Mouse (Mus musculus): ENCODE data around the gene Nop56. TPM values are rescaled to one million over a fixed set of nuclear protein-coding genes. Genes with fewer than 3 reads are reported as not detected.

The Nop56 gene
- polyA plus RNA-seq, 1 experiment from 2014 or later, result 104 TPM

- peaks cover 25% of the 10 kb centered on the region for H3K36me3 ChIP-seq (ENCODE audit: control insufficient read depth, insufficient read depth, low read length)
- WGBS, result 40% methylated on average over 8 of the region's 8 CpGs
- H3K9ac ChIP-seq (ENCODE audit: low read length), result no peak overlapping the region
- H3K27me3 ChIP-seq (ENCODE audit: control insufficient read depth, insufficient read depth, low read length), result no peaks in the 10 kb centered on the region
- no peak overlapping the region for H3K4me3 ChIP-seq (ENCODE audit: low read depth, low read length)
- no peak overlapping the region for H3K4me2 ChIP-seq (replicated peaks; ENCODE audit: low read depth)
- TF ChIP-seq EP300 (optimal IDR thresholded peaks at IDR 0.05) (no peak), CTCF (IDR thresholded peaks at IDR 0.05; ENCODE audit: low read depth) (no peak)
- no peak overlapping the region for H3K27ac ChIP-seq (replicated peaks)
- no peaks in the 10 kb centered on the region for H3K9me3 ChIP-seq (ENCODE audit: control insufficient read depth, low read length)
- ATAC-seq (ENCODE audit: low FRiP score, low TSS enrichment) (no peak), DNase-seq (ENCODE audit: low spot score) (no peak)
- H3K4me1 ChIP-seq (replicated peaks; ENCODE audit: control insufficient read depth, insufficient read depth), result peaks cover 9% of the 10 kb centered on the region; the same call in 1 of the 2 replicates
These were observed 5.4 kb downstream of the Nop56 start for GRCm38 (mm10) chr2:130279600-130280091.

- peaks cover 25% of the 10 kb centered on the region for H3K36me3 ChIP-seq (ENCODE audit: control insufficient read depth, insufficient read depth, low read length)
- H3K9ac ChIP-seq (ENCODE audit: low read length), result no peak overlapping the region
- no peak for TF ChIP-seq EP300 (optimal IDR thresholded peaks at IDR 0.05)
- no peak for TF ChIP-seq CTCF (IDR thresholded peaks at IDR 0.05; ENCODE audit: low read depth)
- H3K27ac ChIP-seq (replicated peaks), result no peak overlapping the region
- ATAC-seq (ENCODE audit: low FRiP score, low TSS enrichment), result no peak
- DNase-seq (ENCODE audit: low spot score), result no peak
- 58% methylated on average over 7 of the region's 7 CpGs for WGBS
- H3K9me3 ChIP-seq (ENCODE audit: control insufficient read depth, low read length), result no peaks in the 10 kb centered on the region
- H3K4me1 ChIP-seq (replicated peaks; ENCODE audit: control insufficient read depth, insufficient read depth), result peaks cover 8% of the 10 kb centered on the region; the same call in 1 of the 2 replicates
- H3K4me2 ChIP-seq (replicated peaks; ENCODE audit: low read depth), result no peak overlapping the region
- H3K4me3 ChIP-seq (ENCODE audit: low read depth, low read length), result no peak overlapping the region
- H3K27me3 ChIP-seq (ENCODE audit: control insufficient read depth, insufficient read depth, low read length), result no peaks in the 10 kb centered on the region
These were observed 6.0 kb downstream of the Nop56 start for GRCm38 (mm10) chr2:130280224-130280623.

GRCm38 (mm10) chr2:130280818-130281217 lies 6.6 kb downstream of the Nop56 start:
- H3K4me2 ChIP-seq (replicated peaks; ENCODE audit: low read depth), result no peak overlapping the region
- H3K27me3 ChIP-seq (ENCODE audit: control insufficient read depth, insufficient read depth, low read length), result no peaks in the 10 kb centered on the region
- TF ChIP-seq EP300 (optimal IDR thresholded peaks at IDR 0.05) (no peak), CTCF (IDR thresholded peaks at IDR 0.05; ENCODE audit: low read depth) (no peak)
- peaks cover 5% of the 10 kb centered on the region; the same call in 1 of the 2 replicates for H3K4me1 ChIP-seq (replicated peaks; ENCODE audit: control insufficient read depth, insufficient read depth)
- no peak overlapping the region for H3K4me3 ChIP-seq (ENCODE audit: low read depth, low read length)
- no peak overlapping the region for H3K9ac ChIP-seq (ENCODE audit: low read length)
- H3K27ac ChIP-seq (replicated peaks), result no peak overlapping the region
- H3K9me3 ChIP-seq (ENCODE audit: control insufficient read depth, low read length), result no peaks in the 10 kb centered on the region
- WGBS, result 66% methylated on average over 4 of the region's 4 CpGs
- H3K36me3 ChIP-seq (ENCODE audit: control insufficient read depth, insufficient read depth, low read length), result peaks cover 25% of the 10 kb centered on the region
- ATAC-seq (ENCODE audit: low FRiP score, low TSS enrichment), result no peak
- no peak for DNase-seq (ENCODE audit: low spot score)

DNA sequence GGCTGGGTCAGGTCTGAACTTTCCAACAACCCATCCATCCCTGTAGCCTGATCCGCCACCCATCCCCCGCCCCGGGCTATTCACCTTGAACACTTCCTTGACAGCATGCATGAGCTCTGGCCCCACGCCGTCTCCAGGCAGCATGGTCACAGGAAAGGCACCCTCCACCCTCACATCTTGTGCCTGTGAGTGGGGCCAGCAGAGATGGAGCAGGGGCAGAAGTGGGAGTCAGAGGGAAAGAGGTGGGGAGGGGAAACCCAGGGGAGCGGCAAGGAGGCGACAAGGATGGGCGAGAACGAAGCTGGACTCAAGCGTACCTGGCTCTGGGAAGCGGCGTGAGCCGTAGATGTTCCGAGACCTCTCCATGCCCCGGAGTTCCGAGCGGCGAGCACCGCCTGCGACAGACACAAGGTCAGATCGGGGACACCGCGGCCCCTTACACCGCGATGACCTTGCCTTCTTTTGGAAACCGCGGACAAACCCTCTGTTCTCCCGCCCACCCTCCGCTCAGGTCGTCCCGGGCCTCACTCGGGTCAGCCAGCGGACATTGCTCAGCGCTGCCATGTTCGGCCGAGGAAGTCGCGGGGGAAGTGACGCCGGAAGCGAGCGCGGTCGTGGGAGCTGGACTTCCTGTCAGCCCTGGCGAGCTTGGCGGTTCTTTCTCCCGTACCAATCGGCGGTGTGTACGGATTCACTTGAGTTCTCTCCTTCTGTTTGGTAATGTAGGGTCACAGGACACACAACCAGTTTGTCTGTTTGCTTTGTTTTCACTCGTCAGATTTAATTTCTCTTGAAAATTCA lies 9.8 kb downstream of the Nop56 start, which contains the start of gene Idh3b:
TSS of gene Idh3b (minus strand) at position 694 of the 801 bp plus-strand sequence.
- peak within 1 kb of the TSS; percentile 83 for H3K27ac ChIP-seq (replicated peaks)
- H3K9ac ChIP-seq (ENCODE audit: low read length), result peak within 1 kb of the TSS; percentile 86
- H3K9me3 ChIP-seq (ENCODE audit: control insufficient read depth, low read length), result no peaks in the 10 kb centered on the region
- H3K4me2 ChIP-seq (replicated peaks; ENCODE audit: low read depth), result peak within 1 kb of the TSS; percentile 89
- TF ChIP-seq CTCF (IDR thresholded peaks at IDR 0.05; ENCODE audit: low read depth) (no peak), EP300 (optimal IDR thresholded peaks at IDR 0.05) (no peak)
- ATAC-seq (ENCODE audit: low FRiP score, low TSS enrichment) (peak; percentile 92), DNase-seq (ENCODE audit: low spot score) (peak; percentile 93)
- peaks cover 5% of the 10 kb centered on the region; the same call in 1 of the 2 replicates for H3K4me1 ChIP-seq (replicated peaks; ENCODE audit: control insufficient read depth, insufficient read depth)
- under 1% methylated on average over 51 of the region's 51 CpGs for WGBS
- peaks cover 14% of the 10 kb centered on the region for H3K36me3 ChIP-seq (ENCODE audit: control insufficient read depth, insufficient read depth, low read length)
- no peaks in the 10 kb centered on the region for H3K27me3 ChIP-seq (ENCODE audit: control insufficient read depth, insufficient read depth, low read length)
- H3K4me3 ChIP-seq (ENCODE audit: low read depth, low read length), result peak within 1 kb of the TSS; percentile 89

DNA sequence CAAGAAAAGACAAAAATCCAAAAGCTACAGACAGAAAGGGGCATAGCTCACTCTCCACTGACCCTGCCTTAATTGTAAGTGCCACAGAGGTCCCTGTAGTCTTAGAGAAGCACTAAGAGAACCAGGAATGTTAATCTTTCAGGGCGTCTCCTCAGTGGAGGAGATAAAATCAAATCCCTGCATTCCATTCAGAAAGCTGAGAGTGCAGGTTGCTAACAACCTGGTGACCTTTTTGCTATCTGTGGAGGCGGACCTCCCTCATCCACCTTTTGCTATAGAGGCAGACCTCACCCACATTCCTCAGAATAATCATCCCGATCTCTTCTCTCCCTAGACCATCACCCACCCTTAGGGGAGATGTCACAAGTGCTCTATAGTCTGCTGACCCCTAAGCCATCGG lies 14.9 kb downstream of the Nop56 start:
- Histone ChIP-seq H3K4me1 (replicated peaks; ENCODE audit: control insufficient read depth, insufficient read depth) (no peaks in the 10 kb centered on the region), H3K9ac (ENCODE audit: low read length) (no peak overlapping the region), H3K36me3 (ENCODE audit: control insufficient read depth, insufficient read depth, low read length) (no peaks in the 10 kb centered on the region), H3K9me3 (ENCODE audit: control insufficient read depth, low read length) (no peaks in the 10 kb centered on the region), H3K4me3 (ENCODE audit: low read depth, low read length) (no peak overlapping the region), H3K27me3 (ENCODE audit: control insufficient read depth, insufficient read depth, low read length) (no peaks in the 10 kb centered on the region), H3K27ac (replicated peaks) (no peak overlapping the region), H3K4me2 (replicated peaks; ENCODE audit: low read depth) (no peak overlapping the region)
- no peak for DNase-seq (ENCODE audit: low spot score)
- 39% methylated on average over 4 of the region's 4 CpGs for WGBS
- ATAC-seq (ENCODE audit: low FRiP score, low TSS enrichment), result no peak
- no peak for TF ChIP-seq EP300 (optimal IDR thresholded peaks at IDR 0.05)
- no peak for TF ChIP-seq CTCF (IDR thresholded peaks at IDR 0.05; ENCODE audit: low read depth)

GRCm38 (mm10) chr2:130291434-130291833 lies 17.2 kb downstream of the Nop56 start:
- Histone ChIP-seq H3K4me1 (replicated peaks; ENCODE audit: control insufficient read depth, insufficient read depth) (no peaks in the 10 kb centered on the region), H3K27ac (replicated peaks) (no peak overlapping the region), H3K9ac (ENCODE audit: low read length) (no peak overlapping the region), H3K36me3 (ENCODE audit: control insufficient read depth, insufficient read depth, low read length) (no peaks in the 10 kb centered on the region), H3K9me3 (ENCODE audit: control insufficient read depth, low read length) (no peaks in the 10 kb centered on the region), H3K27me3 (ENCODE audit: control insufficient read depth, insufficient read depth, low read length) (no peaks in the 10 kb centered on the region), H3K4me3 (ENCODE audit: low read depth, low read length) (no peak overlapping the region), H3K4me2 (replicated peaks; ENCODE audit: low read depth) (0 out of 2 replicates have a peak overlapping the region, but pooled peaks have one; percentile 12)
- ATAC-seq (ENCODE audit: low FRiP score, low TSS enrichment) (peak; percentile 72), DNase-seq (ENCODE audit: low spot score) (peak; percentile 72)
- 4% methylated on average over 8 of the region's 8 CpGs for WGBS
- TF ChIP-seq CTCF (IDR thresholded peaks at IDR 0.05; ENCODE audit: low read depth) (peak; percentile 96), EP300 (optimal IDR thresholded peaks at IDR 0.05) (no peak)
